Mouse (Mus musculus) limb, embryonic 14.5 days (tissue): ENCODE results near the gene Iqsec1. TPM values are rescaled to one million over a fixed set of nuclear protein-coding genes. Genes with fewer than 3 reads are reported as not detected.

Experiments
- ATAC-seq: fragments of 200-750 bp; cut with Nextera tagmentation; 2 replicates; pipeline ENCODE4 v1.8.0; 2017; ENCODE audit warnings: low read depth, moderate number of reproducible peaks, moderate TSS enrichment; ENCODE audit not compliant: low FRiP score
- DNase-seq: peaks from one replicate; pipeline ENCODE4 v3.0.0-alpha.2; 2015; ENCODE audit warnings: low spot score
- H3K27ac ChIP-seq: fragments of 300-500 bp; sonication (generic); replicated peaks from 2 replicates; pipeline ENCODE4 v1.5.1; 2014; ENCODE audit warnings: low read depth, mild to moderate bottlenecking, low read length, moderate library complexity, mixed read lengths
- H3K27me3 ChIP-seq: fragments of 300-500 bp; sonication (generic); 2 replicates; pipeline ENCODE4 v1.6.1; 2014; ENCODE audit warnings: low read length, mixed read lengths; ENCODE audit not compliant: control insufficient read depth, insufficient read depth
- H3K36me3 ChIP-seq: fragments of 300-500 bp; sonication (generic); 2 replicates; pipeline ENCODE4 v1.6.1; 2014; ENCODE audit warnings: mild to moderate bottlenecking, low read length, moderate library complexity, mixed read lengths; ENCODE audit not compliant: control insufficient read depth, insufficient read depth
- H3K4me1 ChIP-seq: fragments of 300-500 bp; sonication (generic); 2 replicates; pipeline ENCODE4 v1.6.1; 2014; ENCODE audit warnings: antibody characterized with exemption, low read length, mixed read lengths; ENCODE audit not compliant: control insufficient read depth, insufficient read depth
- H3K4me2 ChIP-seq: fragments of 300-500 bp; sonication (generic); replicated peaks from 2 replicates; pipeline ENCODE4 v1.6.1; 2014; ENCODE audit warnings: low read depth, mild to moderate bottlenecking, low read length, moderate library complexity; ENCODE audit not compliant: severe bottlenecking
- H3K4me3 ChIP-seq: fragments of 300-500 bp; sonication (generic); replicated peaks from 2 replicates; pipeline ENCODE4 v1.5.1; 2014; ENCODE audit warnings: low read length
- H3K9ac ChIP-seq: fragments of 300-500 bp; sonication (generic); 2 replicates; pipeline ENCODE4 v1.6.1; 2014; ENCODE audit warnings: mild to moderate bottlenecking, low read depth, low read length, moderate library complexity; ENCODE audit not compliant: severe bottlenecking
- H3K9me3 ChIP-seq: fragments of 300-500 bp; sonication (generic); 2 replicates; pipeline ENCODE4 v1.6.1; 2016; ENCODE audit warnings: low read length; ENCODE audit not compliant: control insufficient read depth
- POLR2A ChIP-seq: fragments of 200-500 bp; IDR thresholded peaks from 2 replicates; pipeline ENCODE4 v1.8.0; 2012; ENCODE audit warnings: inconsistent platforms, mild to moderate bottlenecking, moderate library complexity, borderline replicate concordance; ENCODE audit not compliant: insufficient read depth, insufficient read length; ENCODE audit errors: extremely low read depth
- WGBS: fragments of 180-500 bp; shearing (Covaris S2); extraction: QIAGEN DNeasy Blood & Tissue Kit; methylation state at CpG from one replicate; pipeline ENCODE4 v1.1.7; 2014; 5-methylcytosine and 5-hydroxymethylcytosine counted together
- polyA plus RNA-seq, 2 experiments: library from polyadenylated mRNA; depleted of rRNA in 1 of 2; stranded (reverse) in 1 of 2; unstranded in 1 of 2; fragments of >200 nt; fragmentation: Nextera tagmentation in 1 of 2; extraction: Ambion mirVana in 1 of 2; gene quantifications; 2 replicates each; pipeline versions ENCODE4 v1.2.1 to v1.2.3; 2012 to 2014

Iqsec1 gene
- polyA plus RNA-seq, 2 experiments: 17.3 to 58.2 TPM

DNA sequence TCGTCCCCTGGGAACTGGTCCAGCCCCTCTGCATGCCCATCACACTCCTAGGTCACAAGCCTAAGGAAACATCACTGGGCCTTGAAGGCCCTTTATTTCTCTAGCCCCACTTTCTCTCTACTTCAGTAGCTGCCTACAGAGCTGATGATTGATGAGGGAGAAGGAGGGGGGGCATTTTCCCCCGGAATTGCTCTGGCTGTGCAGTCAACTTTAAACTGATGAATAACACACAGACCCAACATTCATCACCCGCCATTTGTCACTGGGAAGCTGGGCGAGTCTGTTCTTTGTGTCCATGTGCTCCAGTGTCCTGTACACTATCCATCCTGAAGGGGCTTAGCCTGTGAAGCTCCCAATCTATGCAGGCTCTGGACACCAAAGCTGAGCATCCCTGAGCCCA, 165.2 kb downstream of the Iqsec1 start:
- no peaks in the 10 kb centered on the region for H3K27me3 ChIP-seq
- no peak for TF ChIP-seq POLR2A
- H3K4me3 ChIP-seq: no peak overlapping the region
- H3K4me1 ChIP-seq: no peaks in the 10 kb centered on the region
- H3K4me2 ChIP-seq: no peak overlapping the region
- 49% methylated on average over 4 of the region's 4 CpGs for WGBS
- H3K9me3 ChIP-seq: no peaks in the 10 kb centered on the region
- DNase-seq (no peak), ATAC-seq (no peak)
- no peaks in the 10 kb centered on the region for H3K36me3 ChIP-seq
- no peak overlapping the region for H3K9ac ChIP-seq
- H3K27ac ChIP-seq: no peak overlapping the region

- Histone ChIP-seq H3K4me1 (no peaks in the 10 kb centered on the region), H3K36me3 (no peaks in the 10 kb centered on the region), H3K27ac (no peak overlapping the region; the same call in 1 of the 2 replicates), H3K4me3 (no peak overlapping the region), H3K27me3 (no peaks in the 10 kb centered on the region), H3K9me3 (no peaks in the 10 kb centered on the region), H3K9ac (no peak overlapping the region), H3K4me2 (no peak overlapping the region)
- TF ChIP-seq POLR2A: no peak
- 58% methylated on average over 4 of the region's 4 CpGs for WGBS
- ATAC-seq (no peak), DNase-seq (no peak)
Observed at GRCm38 (mm10) chr6:90821916-90822602, 166.4 kb downstream of the Iqsec1 start.

- WGBS: 60% methylated on average over 2 of the region's 2 CpGs
- TF ChIP-seq POLR2A: no peak
- Histone ChIP-seq H3K27ac (no peak overlapping the region), H3K36me3 (no peaks in the 10 kb centered on the region), H3K27me3 (no peaks in the 10 kb centered on the region), H3K9me3 (no peaks in the 10 kb centered on the region), H3K4me1 (no peaks in the 10 kb centered on the region), H3K4me2 (no peak overlapping the region), H3K4me3 (no peak overlapping the region), H3K9ac (no peak overlapping the region)
- ATAC-seq (no peak), DNase-seq (no peak)
Observed at GRCm38 (mm10) chr6:90819880-90820279, 168.6 kb downstream of the Iqsec1 start.

DNA sequence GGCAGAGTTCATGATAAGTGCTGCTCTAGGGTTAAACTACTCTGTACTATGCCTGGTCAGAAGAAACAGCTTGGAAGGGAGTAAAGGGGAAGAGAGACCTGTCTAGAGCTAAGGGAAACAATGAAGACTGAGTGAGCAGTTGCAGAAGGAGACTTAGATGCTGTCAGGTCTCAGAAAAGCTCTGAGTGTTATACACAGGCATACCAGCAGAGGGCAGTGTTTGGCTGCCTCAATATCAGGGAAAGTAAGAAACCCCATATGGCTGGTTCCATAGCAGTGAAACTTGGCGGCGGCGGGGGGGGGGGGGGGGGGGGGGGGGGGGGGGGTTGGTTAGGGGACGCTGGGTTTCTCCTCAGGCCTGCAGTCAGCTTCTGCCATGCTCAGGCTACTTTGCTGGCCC, 169.5 kb downstream of the Iqsec1 start:
- H3K9me3 ChIP-seq: no peaks in the 10 kb centered on the region
- no CpG with 5 or more reads among the region's 4 CpGs for WGBS
- H3K9ac ChIP-seq: no peak overlapping the region
- H3K4me2 ChIP-seq: no peak overlapping the region
- H3K27me3 ChIP-seq: no peaks in the 10 kb centered on the region
- no peaks in the 10 kb centered on the region for H3K4me1 ChIP-seq
- ATAC-seq (no peak), DNase-seq (peak; percentile 64)
- TF ChIP-seq POLR2A: no peak
- no peak overlapping the region for H3K4me3 ChIP-seq
- no peak overlapping the region for H3K27ac ChIP-seq
- no peaks in the 10 kb centered on the region for H3K36me3 ChIP-seq

GRCm38 (mm10) chr6:90816551-90816950, 171.9 kb downstream of the Iqsec1 start:
- H3K4me1 ChIP-seq: no peaks in the 10 kb centered on the region
- WGBS: 67% methylated on average over 3 of the region's 3 CpGs
- H3K4me2 ChIP-seq: no peak overlapping the region
- H3K27me3 ChIP-seq: no peaks in the 10 kb centered on the region
- H3K27ac ChIP-seq: no peak overlapping the region
- TF ChIP-seq POLR2A: no peak
- H3K9me3 ChIP-seq: no peaks in the 10 kb centered on the region
- no peak overlapping the region for H3K4me3 ChIP-seq
- no peaks in the 10 kb centered on the region for H3K36me3 ChIP-seq
- ATAC-seq: no peak
- DNase-seq: no peak
- no peak overlapping the region for H3K9ac ChIP-seq
